Mouse (Mus musculus) thymus, adult 2 months (tissue): ENCODE results near the gene Pparg.

ENCODE experiments used
- CTCF ChIP-seq: fragments of 200-500 bp; IDR thresholded peaks from 2 replicates; pipeline ENCODE4 v1.5.1; 2012; ENCODE audit warnings: mild to moderate bottlenecking, control low read depth, low read length, moderate library complexity, borderline replicate concordance; ENCODE audit not compliant: control insufficient read depth, poor library complexity, insufficient read depth; ENCODE audit errors: extremely low read depth
- POLR2A ChIP-seq: fragments of 200-500 bp; IDR thresholded peaks from 2 replicates; pipeline ENCODE4 v1.6.1; 2012; ENCODE audit warnings: mild to moderate bottlenecking, low read length, control low read depth, moderate library complexity; ENCODE audit not compliant: control insufficient read depth, poor library complexity, insufficient read depth; ENCODE audit errors: extremely low read depth

- TF ChIP-seq POLR2A (no peak), CTCF (no peak)
Observed at GRCm38 (mm10) chr6:115503038-115503437, 142.3 kb downstream of the Pparg start.
